Mouse (Mus musculus) forebrain, embryonic 12.5 days (tissue): ENCODE data around the gene Plaur. TPM values are rescaled to one million over a fixed set of nuclear protein-coding genes. Genes with fewer than 3 reads are reported as not detected.
"Not testable (repeated sequence)": the region's sequence is repeated elsewhere in the genome, so short reads cannot be mapped to it uniquely, and the experiment has no call there.

Experiments used
- ATAC-seq: fragments of 200-750 bp; cut with Nextera tagmentation; 2 replicates; pipeline ENCODE4 v1.8.0; 2017; ENCODE audit warnings: moderate TSS enrichment; ENCODE audit not compliant: low FRiP score
- H3K27ac ChIP-seq: fragments of 300-500 bp; sonication (generic); 2 replicates; pipeline ENCODE4 v1.5.1; 2016; ENCODE audit warnings: mild to moderate bottlenecking
- H3K27me3 ChIP-seq: fragments of 300-500 bp; sonication (generic); 2 replicates; pipeline ENCODE4 v1.6.1; 2016; ENCODE audit warnings: mild to moderate bottlenecking
- H3K36me3 ChIP-seq: fragments of 300-500 bp; sonication (generic); replicated peaks from 2 replicates; pipeline ENCODE4 v1.6.1; 2016; ENCODE audit warnings: mild to moderate bottlenecking
- H3K4me1 ChIP-seq: fragments of 300-500 bp; sonication (generic); 2 replicates; pipeline ENCODE4 v1.6.1; 2016
- H3K4me2 ChIP-seq: fragments of 300-500 bp; sonication (generic); 2 replicates; pipeline ENCODE4 v1.6.1; 2016; ENCODE audit warnings: mild to moderate bottlenecking, moderate library complexity
- H3K4me3 ChIP-seq: fragments of 300-500 bp; sonication (generic); replicated peaks from 2 replicates; pipeline ENCODE4 v1.5.1; 2016; ENCODE audit warnings: mild to moderate bottlenecking
- H3K9ac ChIP-seq: fragments of 300-500 bp; sonication (generic); 2 replicates; pipeline ENCODE4 v1.6.1; 2016; ENCODE audit warnings: mild to moderate bottlenecking
- H3K9me3 ChIP-seq: fragments of 300-500 bp; sonication (generic); 2 replicates; pipeline ENCODE4 v1.6.1; 2016
- WGBS: fragments of 180-500 bp; shearing (Covaris S2); methylation state at CpG from one replicate; pipeline ENCODE4 v1.1.7; 2016; 5-methylcytosine and 5-hydroxymethylcytosine counted together
- polyA plus RNA-seq: library from polyadenylated mRNA; unstranded; fragments of >200 nt; fragmentation: Nextera tagmentation; extraction: Ambion mirVana; gene quantifications from 2 replicates; pipeline ENCODE4 v1.2.1, GENCODE M21; 2016

Plaur gene
- polyA plus RNA-seq, 1 experiment from 2014 or later: 1.2 TPM

GRCm38 (mm10) chr7:24481474-24482207 is 19.4 kb downstream of the Plaur start, which contains the start of gene Cadm4:
TSS of gene Cadm4 (plus strand) at chr7:24482023.
- peak within 1 kb of the TSS; percentile 81 for H3K27ac ChIP-seq
- H3K36me3 ChIP-seq: no peaks in the 10 kb centered on the region
- under 1% methylated on average over 73 of the region's 83 CpGs for WGBS
- ATAC-seq: peak; percentile 88
- H3K4me2 ChIP-seq: peak within 1 kb of the TSS; percentile 88
- peak within 1 kb of the TSS; percentile 90 for H3K4me3 ChIP-seq
- peaks cover 64% of the 10 kb centered on the region for H3K4me1 ChIP-seq
- peak within 1 kb of the TSS; percentile 96 for H3K9ac ChIP-seq
- H3K27me3 ChIP-seq: 0 out of 2 replicates have a peak, but pooled peaks cover 4% of the 10 kb centered on the region
- no peaks in the 10 kb centered on the region for H3K9me3 ChIP-seq

GRCm38 (mm10) chr7:24482208-24483020 is 20.1 kb downstream of the Plaur start:
- Histone ChIP-seq H3K9ac (peak overlapping the region; percentile 96), H3K27me3 (0 out of 2 replicates have a peak, but pooled peaks cover 4% of the 10 kb centered on the region), H3K4me1 (peaks cover 72% of the 10 kb centered on the region), H3K36me3 (no peaks in the 10 kb centered on the region), H3K27ac (peak overlapping the region; percentile 81), H3K4me2 (peak overlapping the region; percentile 88), H3K4me3 (peak overlapping the region; percentile 90), H3K9me3 (no peaks in the 10 kb centered on the region)
- under 1% methylated on average over 31 of the region's 38 CpGs for WGBS
- ATAC-seq: peak; percentile 54

GRCm38 (mm10) chr7:24483291-24483690 is 21.0 kb downstream of the Plaur start:
- not testable (repeated sequence) for H3K27me3 ChIP-seq, H3K9me3 ChIP-seq, H3K27ac ChIP-seq, ATAC-seq, H3K36me3 ChIP-seq
- H3K4me2 ChIP-seq: peak overlapping the region; percentile 88
- peak overlapping the region; percentile 90 for H3K4me3 ChIP-seq
- H3K4me1 ChIP-seq: peaks cover 77% of the 10 kb centered on the region
- peak overlapping the region; percentile 96 for H3K9ac ChIP-seq
- 58% methylated on average over 6 of the region's 6 CpGs for WGBS

GRCm38 (mm10) chr7:24485481-24485880 is 23.2 kb downstream of the Plaur start:
- Histone ChIP-seq H3K27ac (peak overlapping the region; percentile 84), H3K9me3 (no peaks in the 10 kb centered on the region), H3K36me3 (peaks cover 10% of the 10 kb centered on the region), H3K27me3 (no peaks in the 10 kb centered on the region), H3K4me3 (peak overlapping the region; percentile 0; the same call in 1 of the 2 replicates), H3K4me1 (peaks cover 65% of the 10 kb centered on the region), H3K9ac (peak overlapping the region; percentile 64; the same call in 1 of the 2 replicates), H3K4me2 (peak overlapping the region; percentile 57)
- no peak for ATAC-seq
- 80% methylated on average over 9 of the region's 9 CpGs for WGBS

- Histone ChIP-seq H3K27ac (peak overlapping the region; percentile 84), H3K4me2 (peak overlapping the region; percentile 57), H3K4me3 (peak overlapping the region; percentile 29), H3K36me3 (peaks cover 16% of the 10 kb centered on the region), H3K9ac (peak overlapping the region; percentile 64), H3K9me3 (no peaks in the 10 kb centered on the region), H3K4me1 (peaks cover 55% of the 10 kb centered on the region), H3K27me3 (no peaks in the 10 kb centered on the region)
- ATAC-seq: peak; percentile 70; the same call in 1 of the 2 replicates
- 42% methylated on average over 9 of the region's 9 CpGs for WGBS
Measured at GRCm38 (mm10) chr7:24486654-24487130, 24.4 kb downstream of the Plaur start.

GRCm38 (mm10) chr7:24487403-24487802 is 25.1 kb downstream of the Plaur start:
- ATAC-seq: no peak

GRCm38 (mm10) chr7:24488303-24488702 is 26.0 kb downstream of the Plaur start:
- Histone ChIP-seq H3K9ac (no peak overlapping the region), H3K4me2 (no peak overlapping the region), H3K36me3 (peaks cover 25% of the 10 kb centered on the region), H3K4me1 (peaks cover 46% of the 10 kb centered on the region), H3K4me3 (no peak overlapping the region), H3K27ac (no peak overlapping the region), H3K9me3 (no peaks in the 10 kb centered on the region), H3K27me3 (no peaks in the 10 kb centered on the region)
- 87% methylated on average over 8 of the region's 8 CpGs for WGBS
- ATAC-seq: no peak

More at GRCm38 (mm10) chr7:24487403-24487802, 25.1 kb downstream of the Plaur start:
- Histone ChIP-seq H3K27ac (peak overlapping the region; percentile 84), H3K36me3 (peaks cover 23% of the 10 kb centered on the region), H3K9ac (peak overlapping the region; percentile 64; the same call in 1 of the 2 replicates), H3K4me3 (no peak overlapping the region; the same call in 1 of the 2 replicates), H3K27me3 (no peaks in the 10 kb centered on the region), H3K4me1 (peaks cover 55% of the 10 kb centered on the region), H3K4me2 (peak overlapping the region; percentile 57), H3K9me3 (no peaks in the 10 kb centered on the region)
- 25% methylated on average over 3 of the region's 3 CpGs for WGBS

GRCm38 (mm10) chr7:24499856-24500577 is 37.7 kb downstream of the Plaur start:
- 17% methylated on average over 43 of the region's 43 CpGs for WGBS
- Histone ChIP-seq H3K27me3 (peaks cover 33% of the 10 kb centered on the region), H3K4me1 (peaks cover 28% of the 10 kb centered on the region), H3K9ac (no peak overlapping the region), H3K4me2 (peak overlapping the region; percentile 44), H3K4me3 (peak overlapping the region; percentile 17; the same call in 1 of the 2 replicates), H3K27ac (no peak overlapping the region), H3K36me3 (peaks cover 54% of the 10 kb centered on the region), H3K9me3 (peaks cover 5% of the 10 kb centered on the region; the same call in 1 of the 2 replicates)
- 0 out of 2 replicates have a peak, but pooled peaks have one; percentile 30 for ATAC-seq

- Histone ChIP-seq H3K4me2 (no peak overlapping the region), H3K36me3 (peaks cover 53% of the 10 kb centered on the region), H3K4me3 (no peak overlapping the region), H3K4me1 (peaks cover 37% of the 10 kb centered on the region), H3K9ac (no peak overlapping the region), H3K27me3 (peaks cover 33% of the 10 kb centered on the region), H3K9me3 (peaks cover 5% of the 10 kb centered on the region; the same call in 1 of the 2 replicates), H3K27ac (no peak overlapping the region)
- ATAC-seq: no peak
- 32% methylated on average over 7 of the region's 7 CpGs for WGBS
Measured at GRCm38 (mm10) chr7:24500929-24501328, 38.6 kb downstream of the Plaur start.

- 52% methylated on average over 21 of the region's 21 CpGs for WGBS
- no peak overlapping the region for H3K4me3 ChIP-seq
- peaks cover 5% of the 10 kb centered on the region; the same call in 1 of the 2 replicates for H3K9me3 ChIP-seq
- no peak for ATAC-seq
- H3K36me3 ChIP-seq: peaks cover 53% of the 10 kb centered on the region
- no peak overlapping the region for H3K9ac ChIP-seq
- peaks cover 33% of the 10 kb centered on the region for H3K27me3 ChIP-seq
- peaks cover 42% of the 10 kb centered on the region for H3K4me1 ChIP-seq
- no peak overlapping the region for H3K4me2 ChIP-seq
- H3K27ac ChIP-seq: no peak overlapping the region
Measured at GRCm38 (mm10) chr7:24501492-24501891, 39.2 kb downstream of the Plaur start.

GRCm38 (mm10) chr7:24504004-24504403 is 41.7 kb downstream of the Plaur start:
- H3K4me3 ChIP-seq: no peak overlapping the region
- H3K9ac ChIP-seq: no peak overlapping the region
- no peak overlapping the region for H3K27ac ChIP-seq
- no peak for ATAC-seq
- peaks cover 50% of the 10 kb centered on the region for H3K4me1 ChIP-seq
- peaks cover 5% of the 10 kb centered on the region; the same call in 1 of the 2 replicates for H3K9me3 ChIP-seq
- WGBS: 25% methylated on average over 10 of the region's 10 CpGs
- H3K27me3 ChIP-seq: peaks cover 22% of the 10 kb centered on the region
- H3K4me2 ChIP-seq: 0 out of 2 replicates have a peak overlapping the region, but pooled peaks have one; percentile 4
- H3K36me3 ChIP-seq: peaks cover 46% of the 10 kb centered on the region
